Mouse (Mus musculus) heart, embryonic 16.5 days (tissue): ENCODE measurements around the gene Sart1. TPM values are rescaled to one million over a fixed set of nuclear protein-coding genes. Genes with fewer than 3 reads are reported as not detected.
A peak's percentile ranks its signal among the peaks of the same experiment; 100 is the strongest.
"Not testable (repeated sequence)": the region's sequence is repeated elsewhere in the genome, so short reads cannot be mapped to it uniquely, and the experiment has no call there.

ENCODE experiments used
- ATAC-seq: fragments of 200-750 bp; cut with Nextera tagmentation; replicated peaks from 2 replicates; pipeline ENCODE4 v1.8.0; 2017; ENCODE audit warnings: moderate number of reproducible peaks; ENCODE audit not compliant: insufficient read depth, low FRiP score; ENCODE audit errors: extremely low read depth
- H3K27ac ChIP-seq: fragments of 300-500 bp; sonication (generic); 2 replicates; pipeline ENCODE4 v1.5.1; 2014; ENCODE audit warnings: mild to moderate bottlenecking, low read length, control low read depth, moderate library complexity
- H3K27me3 ChIP-seq: fragments of 300-500 bp; sonication (generic); 2 replicates; pipeline ENCODE4 v1.6.1; 2014; ENCODE audit warnings: low read length, mixed read lengths; ENCODE audit not compliant: control insufficient read depth, insufficient read depth
- H3K36me3 ChIP-seq: fragments of 300-500 bp; sonication (generic); 2 replicates; pipeline ENCODE4 v1.6.1; 2014; ENCODE audit not compliant: control insufficient read depth, insufficient read depth
- H3K4me1 ChIP-seq: fragments of 300-500 bp; sonication (generic); 2 replicates; pipeline ENCODE4 v1.6.1; 2014; ENCODE audit warnings: low read length, mixed read lengths; ENCODE audit not compliant: control insufficient read depth, insufficient read depth
- H3K4me2 ChIP-seq: fragments of 300-500 bp; sonication (generic); 2 replicates; pipeline ENCODE4 v1.6.1; 2014; ENCODE audit warnings: low read depth, mild to moderate bottlenecking, control low read depth, low read length
- H3K4me3 ChIP-seq: fragments of 300-500 bp; sonication (generic); 2 replicates; pipeline ENCODE4 v1.5.1; 2014; ENCODE audit warnings: mild to moderate bottlenecking, control low read depth, low read length
- H3K9ac ChIP-seq: fragments of 300-500 bp; sonication (generic); 2 replicates; pipeline ENCODE4 v1.6.1; 2014; ENCODE audit warnings: low read length, control low read depth
- H3K9me3 ChIP-seq: fragments of 300-500 bp; sonication (generic); replicated peaks from 2 replicates; pipeline ENCODE4 v1.6.1; 2016; ENCODE audit warnings: low read length; ENCODE audit not compliant: control insufficient read depth
- WGBS: fragments of 180-500 bp; shearing (Covaris S2); extraction: QIAGEN DNeasy Blood & Tissue Kit; methylation state at CpG from one replicate; pipeline ENCODE4 v1.1.7; 2014; 5-methylcytosine and 5-hydroxymethylcytosine counted together
- polyA plus RNA-seq: library from polyadenylated mRNA; unstranded; fragments of >200 nt; fragmentation: Nextera tagmentation; extraction: Ambion mirVana; gene quantifications from 2 replicates; pipeline ENCODE4 v1.2.1, GENCODE M21; 2015

The Sart1 gene
- polyA plus RNA-seq, 1 experiment from 2014 or later, result 54.7 TPM

DNA sequence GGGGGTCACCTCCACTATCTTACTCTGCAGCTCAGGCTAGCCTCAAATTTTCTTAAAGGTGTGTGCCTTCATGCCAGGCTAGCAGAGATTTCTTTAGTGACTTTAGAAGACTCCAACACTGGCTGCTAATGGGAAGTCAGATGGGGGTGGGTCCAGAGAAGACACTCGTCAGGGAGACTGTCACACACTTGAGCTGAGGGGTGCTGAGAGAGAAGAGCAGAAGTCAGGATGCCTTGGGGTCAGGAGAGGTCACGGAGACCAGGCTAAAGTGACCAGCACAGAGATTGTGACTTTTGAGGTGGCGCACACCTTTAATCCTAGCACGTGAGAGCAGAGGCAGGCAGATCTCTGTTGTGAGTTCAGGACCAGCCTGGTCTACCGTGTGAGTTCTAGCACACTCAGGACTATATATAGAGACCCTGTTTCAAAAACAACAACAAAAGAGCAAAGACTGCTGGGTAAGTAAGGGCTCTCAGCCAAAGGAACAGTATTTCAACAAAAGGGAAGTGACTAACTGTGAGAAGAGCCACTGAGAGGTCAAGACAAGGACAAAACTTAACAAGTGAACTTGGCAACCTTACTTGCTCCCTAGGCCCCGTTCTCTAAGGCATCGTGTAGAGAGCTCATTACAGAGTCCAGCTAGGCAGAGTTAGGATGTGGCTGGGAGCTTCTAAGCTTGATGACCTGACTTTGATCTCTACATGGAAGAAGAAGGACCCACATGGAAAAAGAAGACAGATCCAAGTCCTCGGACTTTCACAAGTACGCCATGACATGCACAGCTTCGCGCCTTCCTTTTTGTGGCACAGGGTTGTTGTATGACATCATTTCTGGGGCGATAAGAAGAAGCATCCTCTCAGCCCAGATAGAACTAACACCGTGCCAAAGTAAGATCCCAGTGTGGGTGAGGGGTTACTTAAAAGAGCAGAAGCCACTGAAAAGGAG is 19.8 kb upstream of the Sart1 start:
- H3K9ac ChIP-seq, result no peak overlapping the region; the same call in 1 of the 2 replicates
- H3K9me3 ChIP-seq, result no peaks in the 10 kb centered on the region
- no peaks in the 10 kb centered on the region for H3K36me3 ChIP-seq
- no peaks in the 10 kb centered on the region for H3K27me3 ChIP-seq
- ATAC-seq, result no peak
- H3K27ac ChIP-seq, result peak overlapping the region; percentile 60
- H3K4me2 ChIP-seq, result peak overlapping the region; percentile 68
- peaks cover 25% of the 10 kb centered on the region for H3K4me1 ChIP-seq
- no peak overlapping the region; the same call in 1 of the 2 replicates for H3K4me3 ChIP-seq
- 63% methylated on average over 13 of the region's 13 CpGs for WGBS

DNA sequence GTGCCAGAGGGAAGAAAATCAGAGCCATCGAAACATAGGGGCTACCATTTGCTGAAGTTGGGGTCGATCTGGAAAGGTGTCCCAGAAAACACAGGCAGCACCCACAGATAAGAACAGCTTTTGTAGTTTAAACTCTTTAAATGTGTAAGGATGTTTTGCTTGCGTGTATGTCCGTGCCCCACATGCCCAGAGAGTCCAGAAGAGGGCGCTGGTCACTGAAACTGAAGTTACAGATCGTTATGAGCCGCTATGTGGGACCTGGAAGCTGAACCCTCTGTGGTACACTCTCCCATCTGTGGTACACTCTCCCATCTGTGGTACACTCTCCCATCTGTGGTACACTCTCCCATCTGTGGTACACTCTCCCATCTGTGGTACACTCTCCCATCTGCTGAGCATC is 18.6 kb upstream of the Sart1 start:
- no peaks in the 10 kb centered on the region for H3K9me3 ChIP-seq
- H3K27me3 ChIP-seq, result no peaks in the 10 kb centered on the region
- H3K4me1 ChIP-seq, result peaks cover 25% of the 10 kb centered on the region
- H3K4me2 ChIP-seq, result peak overlapping the region; percentile 68
- 11% methylated on average over 7 of the region's 7 CpGs for WGBS
- peak overlapping the region; percentile 80 for H3K4me3 ChIP-seq
- peak; percentile 61 for ATAC-seq
- H3K36me3 ChIP-seq, result no peaks in the 10 kb centered on the region
- H3K9ac ChIP-seq, result peak overlapping the region; percentile 79
- peak overlapping the region; percentile 99 for H3K27ac ChIP-seq

DNA sequence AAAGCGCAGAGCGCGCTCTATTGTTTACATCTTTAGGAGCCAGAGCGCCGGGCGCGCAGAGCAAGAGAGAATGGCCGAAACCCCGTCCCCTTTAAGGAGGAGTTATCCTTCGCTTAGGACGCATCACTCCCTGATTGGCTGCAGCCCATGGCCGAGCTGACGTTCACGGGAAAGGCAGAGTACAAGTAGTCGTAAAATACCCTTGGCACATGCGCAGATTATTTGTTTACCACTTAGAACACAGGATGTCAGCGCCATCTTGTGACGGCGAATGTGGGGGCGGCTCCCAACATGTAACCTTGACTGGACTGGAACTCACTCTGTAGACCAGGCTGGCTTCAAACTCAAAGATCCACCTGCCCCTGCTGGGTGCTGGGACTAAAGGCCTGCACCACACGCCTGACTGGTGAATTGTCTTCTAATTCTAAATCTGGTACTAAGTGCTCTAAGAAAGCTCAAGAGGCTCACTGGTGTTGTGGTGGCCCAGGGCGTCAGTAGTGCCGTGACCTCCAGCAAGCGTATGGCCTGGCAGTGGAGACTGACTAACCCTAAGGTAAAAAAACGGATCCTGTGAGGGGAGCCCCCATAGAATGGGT is 18.1 kb upstream of the Sart1 start:
- not testable (repeated sequence) for H3K36me3 ChIP-seq, H3K27me3 ChIP-seq, H3K9me3 ChIP-seq
- Histone ChIP-seq H3K4me3 (peak overlapping the region; percentile 80), H3K27ac (peak overlapping the region; percentile 99), H3K4me2 (peak overlapping the region; percentile 71), H3K4me1 (peaks cover 25% of the 10 kb centered on the region), H3K9ac (peak overlapping the region; percentile 79)
- WGBS, result 11% methylated on average over 20 of the region's 25 CpGs
- ATAC-seq, result peak; percentile 77

DNA sequence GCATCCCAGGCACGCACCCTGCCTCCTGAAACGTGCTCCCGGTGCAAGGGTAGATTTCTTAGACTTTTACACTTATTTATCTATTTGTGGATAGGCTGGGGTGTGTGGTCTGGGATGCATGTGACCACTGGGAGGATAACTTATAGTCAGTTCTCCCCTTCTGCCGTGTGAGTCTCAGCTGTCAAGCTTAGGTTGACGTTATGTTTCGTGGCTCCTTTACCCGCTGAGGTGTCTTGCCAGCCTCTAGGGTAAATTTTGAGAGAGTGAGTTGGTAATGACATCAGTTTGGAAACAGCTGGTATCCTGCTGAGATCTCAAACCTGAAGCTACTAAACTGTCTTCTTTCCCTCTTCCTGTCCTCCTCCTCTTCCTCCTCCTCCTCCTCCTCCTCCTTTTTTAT is 17.4 kb upstream of the Sart1 start:
- ATAC-seq, result no peak
- peak overlapping the region; percentile 49 for H3K4me3 ChIP-seq
- WGBS, result 16% methylated on average over 7 of the region's 7 CpGs

DNA sequence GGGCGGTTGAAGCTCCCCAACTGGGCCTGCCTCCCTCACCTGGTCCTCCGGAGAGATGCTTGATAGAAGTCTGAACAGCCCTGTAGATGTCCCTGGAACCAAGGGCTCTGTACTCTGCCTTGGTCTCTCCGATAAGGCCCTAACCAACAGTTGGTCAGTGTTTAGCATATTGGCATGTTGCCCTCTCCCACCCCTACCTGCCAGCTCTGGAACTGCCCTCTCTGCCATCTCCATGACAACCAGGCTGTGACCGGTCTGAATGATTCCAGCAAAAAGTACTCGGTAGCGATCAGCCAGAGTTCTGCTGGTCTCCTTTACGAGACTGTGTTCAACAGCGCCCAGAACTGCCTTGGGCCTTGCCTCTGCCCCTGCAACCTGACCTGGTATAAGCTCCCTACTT is 13.8 kb upstream of the Sart1 start, which contains the start of gene Tsga10ip:
Gene Tsga10ip (minus strand): TSS at position 234 of the 400 bp plus-strand sequence.
- Histone ChIP-seq H3K9ac (no peak within 1 kb of the TSS), H3K4me1 (peaks cover 6% of the 10 kb centered on the region), H3K4me3 (no peak within 1 kb of the TSS), H3K27ac (no peak within 1 kb of the TSS), H3K4me2 (no peak within 1 kb of the TSS), H3K9me3 (no peaks in the 10 kb centered on the region), H3K36me3 (no peaks in the 10 kb centered on the region), H3K27me3 (no peaks in the 10 kb centered on the region)
- WGBS, result 79% methylated on average over 8 of the region's 8 CpGs
- no peak for ATAC-seq

More for the DNA sequence above, 17.4 kb upstream of the Sart1 start:
- Histone ChIP-seq H3K9me3 (no peaks in the 10 kb centered on the region), H3K27ac (peak overlapping the region; percentile 61), H3K4me1 (peaks cover 25% of the 10 kb centered on the region), H3K27me3 (no peaks in the 10 kb centered on the region), H3K36me3 (no peaks in the 10 kb centered on the region), H3K4me2 (peak overlapping the region; percentile 71), H3K9ac (peak overlapping the region; percentile 63)

DNA sequence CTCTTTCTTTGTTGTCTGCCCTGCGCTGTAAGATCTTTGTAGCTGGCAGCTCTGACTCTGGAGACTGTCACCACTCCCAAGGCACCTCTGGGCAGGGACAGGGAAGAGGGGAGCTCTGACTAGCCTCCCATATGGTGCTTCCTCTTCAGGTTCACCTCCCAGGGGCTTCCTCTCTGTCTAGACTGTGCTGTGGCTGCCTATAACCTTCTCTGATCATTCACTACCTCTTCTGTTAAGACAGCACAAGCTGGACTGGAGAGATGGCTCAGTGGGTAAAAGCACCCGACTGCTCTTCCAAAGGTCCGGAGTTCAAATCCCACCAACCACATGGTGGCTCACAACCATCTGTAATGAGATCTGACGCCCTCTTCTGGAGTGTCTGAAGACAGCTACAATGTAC is 12.6 kb upstream of the Sart1 start:
- 61% methylated on average over 4 of the region's 4 CpGs for WGBS
- not testable (repeated sequence) for H3K4me2 ChIP-seq, ATAC-seq, H3K27me3 ChIP-seq, H3K27ac ChIP-seq, H3K4me1 ChIP-seq, H3K4me3 ChIP-seq, H3K9me3 ChIP-seq, H3K9ac ChIP-seq, H3K36me3 ChIP-seq

DNA sequence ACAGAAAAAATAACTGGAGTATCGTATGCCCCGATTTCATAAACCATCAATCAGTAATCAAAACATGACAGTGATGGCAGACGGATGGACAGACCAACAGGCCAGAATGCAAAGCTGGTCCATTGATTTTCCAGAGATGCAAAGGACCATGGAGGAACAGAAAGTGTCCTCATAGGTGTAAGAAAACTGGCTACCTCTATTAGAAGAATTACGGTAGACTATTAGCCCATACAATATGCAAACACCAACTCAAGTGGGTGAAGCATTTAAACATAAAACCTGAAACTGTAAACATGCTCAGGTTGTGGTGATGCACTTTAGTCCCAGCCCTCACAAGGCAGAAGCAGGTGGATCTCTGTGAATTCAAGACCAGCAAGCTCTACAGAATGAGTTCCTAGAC is 6.9 kb upstream of the Sart1 start:
- Histone ChIP-seq H3K4me3 (no peak overlapping the region), H3K27ac (no peak overlapping the region), H3K4me1 (peaks cover 5% of the 10 kb centered on the region), H3K36me3 (no peaks in the 10 kb centered on the region), H3K9ac (no peak overlapping the region), H3K9me3 (no peaks in the 10 kb centered on the region), H3K4me2 (no peak overlapping the region), H3K27me3 (no peaks in the 10 kb centered on the region)
- WGBS, result 66% methylated on average over 4 of the region's 4 CpGs
- no peak for ATAC-seq

DNA sequence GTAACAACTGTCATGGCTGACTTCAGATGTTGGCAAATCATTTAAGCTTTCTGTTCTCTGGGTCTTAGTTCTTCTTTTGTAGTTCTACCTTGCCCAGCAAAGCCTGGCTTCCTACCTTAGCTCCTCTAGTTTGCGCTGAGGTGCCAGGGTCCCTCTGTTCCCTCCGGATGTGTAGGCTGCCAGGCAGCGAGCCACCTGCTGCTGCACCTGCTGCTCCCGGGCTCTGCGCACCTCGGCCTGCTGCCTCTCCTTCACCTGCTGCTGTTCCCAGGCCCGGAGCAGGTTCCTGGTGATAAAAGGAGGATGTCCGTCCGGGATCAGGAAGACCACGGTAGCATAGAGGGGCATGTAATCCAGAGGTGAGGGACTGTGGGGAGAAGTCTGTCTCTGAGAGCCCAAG is 5.7 kb upstream of the Sart1 start:
- H3K36me3 ChIP-seq, result no peaks in the 10 kb centered on the region
- H3K4me1 ChIP-seq, result peaks cover 17% of the 10 kb centered on the region
- H3K27me3 ChIP-seq, result no peaks in the 10 kb centered on the region
- no peak overlapping the region for H3K27ac ChIP-seq
- 47% methylated on average over 10 of the region's 10 CpGs for WGBS
- no peak for ATAC-seq
- H3K9ac ChIP-seq, result no peak overlapping the region
- no peak overlapping the region for H3K4me2 ChIP-seq
- H3K9me3 ChIP-seq, result no peaks in the 10 kb centered on the region
- H3K4me3 ChIP-seq, result no peak overlapping the region

DNA sequence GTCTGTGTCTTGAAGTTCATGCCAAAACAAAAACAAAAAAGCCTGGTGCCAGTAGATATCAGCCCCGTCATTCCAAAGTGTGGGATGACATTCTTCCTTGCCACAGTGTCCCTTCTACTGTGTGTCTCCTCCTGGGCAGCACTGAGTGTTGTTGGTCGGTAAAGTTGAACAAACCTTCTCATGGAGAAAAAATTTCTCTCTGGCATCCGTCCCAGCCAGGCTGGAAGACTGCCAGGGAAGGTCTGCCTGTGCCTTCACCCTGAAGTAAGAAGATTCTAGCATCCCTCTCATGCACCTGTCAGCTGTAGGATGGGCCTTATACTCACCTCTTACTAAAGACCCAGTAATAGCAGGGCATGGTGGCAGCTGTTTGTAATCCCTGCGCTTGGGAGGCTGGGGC is 4.4 kb upstream of the Sart1 start:
- no peak for ATAC-seq
- Histone ChIP-seq H3K27me3 (no peaks in the 10 kb centered on the region), H3K9me3 (no peaks in the 10 kb centered on the region), H3K36me3 (no peaks in the 10 kb centered on the region), H3K4me1 (peaks cover 17% of the 10 kb centered on the region), H3K27ac (peak overlapping the region; percentile 56), H3K4me2 (no peak overlapping the region), H3K4me3 (no peak overlapping the region), H3K9ac (no peak overlapping the region)
- 23% methylated on average over 4 of the region's 4 CpGs for WGBS
